Mouse (Mus musculus) intestine, postnatal 0 days (tissue): ENCODE measurements around the gene Ndufb7. TPM values are rescaled to one million over a fixed set of nuclear protein-coding genes. Genes with fewer than 3 reads are reported as not detected.

Experiments used
- ATAC-seq: fragments of 200-750 bp; cut with Nextera tagmentation; 2 replicates; pipeline ENCODE4 v1.8.0; 2017; ENCODE audit warnings: mild to moderate bottlenecking, moderate TSS enrichment, moderate library complexity
- H3K27ac ChIP-seq: fragments of 300-500 bp; sonication (generic); 2 replicates; pipeline ENCODE4 v1.5.1; 2014; ENCODE audit warnings: mild to moderate bottlenecking, low read depth, low read length, moderate library complexity
- H3K27me3 ChIP-seq: fragments of 300-500 bp; sonication (generic); replicated peaks from 2 replicates; pipeline ENCODE4 v1.6.1; 2014; ENCODE audit warnings: low read length, mixed read lengths; ENCODE audit not compliant: control insufficient read depth, insufficient read depth
- H3K36me3 ChIP-seq: fragments of 300-500 bp; sonication (generic); 2 replicates; pipeline ENCODE4 v1.6.1; 2014; ENCODE audit warnings: mild to moderate bottlenecking, moderate library complexity; ENCODE audit not compliant: control insufficient read depth, insufficient read depth
- H3K4me1 ChIP-seq: fragments of 300-500 bp; sonication (generic); replicated peaks from 2 replicates; pipeline ENCODE4 v1.6.1; 2014; ENCODE audit warnings: antibody characterized with exemption, low read length, mixed read lengths; ENCODE audit not compliant: control insufficient read depth, insufficient read depth
- H3K4me2 ChIP-seq: fragments of 300-500 bp; sonication (generic); replicated peaks from 2 replicates; pipeline ENCODE4 v1.6.1; 2014; ENCODE audit warnings: low read depth, mild to moderate bottlenecking, moderate library complexity
- H3K4me3 ChIP-seq: fragments of 300-500 bp; sonication (generic); 2 replicates; pipeline ENCODE4 v1.5.1; 2014; ENCODE audit warnings: low read depth, low read length
- H3K9ac ChIP-seq: fragments of 300-500 bp; sonication (generic); 2 replicates; pipeline ENCODE4 v1.6.1; 2014; ENCODE audit warnings: mild to moderate bottlenecking, low read depth, low read length
- H3K9me3 ChIP-seq: fragments of 300-500 bp; sonication (generic); 2 replicates; pipeline ENCODE4 v1.6.1; 2016; ENCODE audit warnings: mixed run types; ENCODE audit not compliant: control insufficient read depth
- CTCF ChIP-seq: sonication (generic); IDR thresholded peaks from 2 replicates; pipeline ENCODE4 v1.5.1; 2016; ENCODE audit warnings: low read depth, mild to moderate bottlenecking, control low read depth, antibody characterized with exemption, moderate library complexity
- WGBS: fragments of 180-500 bp; shearing (Covaris S2); extraction: QIAGEN DNeasy Blood & Tissue Kit; methylation state at CpG from one replicate; pipeline ENCODE4 v1.1.7; 2014; 5-methylcytosine and 5-hydroxymethylcytosine counted together
- polyA plus RNA-seq: library from polyadenylated mRNA; unstranded; fragments of >200 nt; fragmentation: Nextera tagmentation; extraction: Ambion mirVana; gene quantifications from 2 replicates; pipeline ENCODE4 v1.2.1, GENCODE M21; 2015

The Ndufb7 gene
- polyA plus RNA-seq, 1 experiment from 2014 or later = 579 TPM

DNA sequence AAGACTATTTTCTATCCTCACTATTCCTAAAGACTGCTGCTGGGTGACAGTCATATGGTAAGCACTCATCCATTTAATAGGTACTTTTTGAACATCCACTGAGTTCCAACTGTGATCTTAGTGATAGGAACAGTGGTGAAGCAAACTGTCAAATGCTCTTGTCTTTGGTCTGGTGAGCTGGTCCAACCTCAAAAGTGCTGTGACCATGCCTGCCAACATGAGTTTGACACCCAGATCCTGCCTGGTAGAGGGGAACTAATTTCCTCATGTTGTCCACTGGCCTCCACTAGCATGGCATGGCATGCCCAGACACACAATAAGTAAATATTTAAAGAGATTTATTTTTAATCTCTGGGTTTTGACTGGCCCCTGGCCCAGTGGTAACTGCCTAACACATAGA lies 50.2 kb downstream of the Ndufb7 start:
- Histone ChIP-seq H3K4me3 (no peak overlapping the region), H3K9ac (no peak overlapping the region), H3K27ac (no peak overlapping the region), H3K9me3 (no peaks in the 10 kb centered on the region), H3K4me2 (no peak overlapping the region), H3K4me1 (no peaks in the 10 kb centered on the region), H3K27me3 (no peaks in the 10 kb centered on the region), H3K36me3 (peaks cover 17% of the 10 kb centered on the region)
- TF ChIP-seq CTCF = no peak
- no peak for ATAC-seq

DNA sequence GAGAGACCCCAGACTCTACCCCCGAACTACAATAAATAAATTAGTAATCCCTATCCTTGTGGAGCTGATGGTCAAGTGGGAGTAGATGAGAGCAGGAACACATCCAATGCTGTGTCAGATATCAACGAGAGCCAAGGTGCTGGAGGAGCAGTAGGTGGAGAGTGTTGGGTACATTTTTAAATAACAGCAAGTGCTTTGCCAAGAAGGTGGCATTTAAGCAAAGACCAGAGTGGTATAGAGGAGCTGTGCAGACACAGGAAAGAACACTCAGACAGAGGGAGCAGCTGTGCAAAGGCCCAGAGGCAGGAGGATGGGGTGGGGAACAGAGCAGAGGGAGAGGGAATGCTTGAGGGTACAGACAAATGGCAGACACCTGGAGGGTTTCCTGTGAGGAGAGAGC lies 50.6 kb downstream of the Ndufb7 start:
- no peaks in the 10 kb centered on the region for H3K9me3 ChIP-seq
- ATAC-seq = no peak
- H3K4me1 ChIP-seq = no peaks in the 10 kb centered on the region
- no peak for TF ChIP-seq CTCF
- H3K9ac ChIP-seq = no peak overlapping the region
- WGBS = 91% methylated on average over 2 of the region's 2 CpGs
- H3K36me3 ChIP-seq = peaks cover 13% of the 10 kb centered on the region
- no peak overlapping the region for H3K4me2 ChIP-seq
- H3K27ac ChIP-seq = no peak overlapping the region
- no peak overlapping the region for H3K4me3 ChIP-seq
- no peaks in the 10 kb centered on the region for H3K27me3 ChIP-seq

DNA sequence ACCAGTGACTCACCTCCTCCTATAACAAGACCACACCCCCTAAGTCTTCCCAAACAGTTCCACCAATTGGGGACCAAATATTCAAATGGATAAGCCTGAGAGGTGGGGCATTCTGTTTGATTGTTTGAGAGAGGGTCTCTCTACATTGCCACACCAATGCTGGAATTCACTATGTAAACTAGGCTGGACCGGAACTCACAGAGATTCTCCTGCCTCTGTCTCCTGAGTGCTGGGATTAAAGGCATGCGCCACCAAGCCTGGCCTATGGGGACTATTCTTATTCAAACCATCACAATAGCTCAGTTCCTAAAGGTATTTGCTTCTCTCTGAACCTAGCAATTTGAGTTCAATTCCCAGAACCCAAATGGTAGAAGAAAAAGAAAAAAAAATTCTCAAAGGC lies 52.1 kb downstream of the Ndufb7 start:
- no peak for ATAC-seq
- H3K27me3 ChIP-seq = no peaks in the 10 kb centered on the region
- H3K4me2 ChIP-seq = no peak overlapping the region
- H3K9me3 ChIP-seq = no peaks in the 10 kb centered on the region
- no peak overlapping the region for H3K4me3 ChIP-seq
- WGBS = 93% methylated on average over 2 of the region's 2 CpGs
- H3K4me1 ChIP-seq = no peaks in the 10 kb centered on the region; the same call in 1 of the 2 replicates
- TF ChIP-seq CTCF = no peak
- no peak overlapping the region for H3K9ac ChIP-seq
- no peak overlapping the region for H3K27ac ChIP-seq
- no peaks in the 10 kb centered on the region for H3K36me3 ChIP-seq

DNA sequence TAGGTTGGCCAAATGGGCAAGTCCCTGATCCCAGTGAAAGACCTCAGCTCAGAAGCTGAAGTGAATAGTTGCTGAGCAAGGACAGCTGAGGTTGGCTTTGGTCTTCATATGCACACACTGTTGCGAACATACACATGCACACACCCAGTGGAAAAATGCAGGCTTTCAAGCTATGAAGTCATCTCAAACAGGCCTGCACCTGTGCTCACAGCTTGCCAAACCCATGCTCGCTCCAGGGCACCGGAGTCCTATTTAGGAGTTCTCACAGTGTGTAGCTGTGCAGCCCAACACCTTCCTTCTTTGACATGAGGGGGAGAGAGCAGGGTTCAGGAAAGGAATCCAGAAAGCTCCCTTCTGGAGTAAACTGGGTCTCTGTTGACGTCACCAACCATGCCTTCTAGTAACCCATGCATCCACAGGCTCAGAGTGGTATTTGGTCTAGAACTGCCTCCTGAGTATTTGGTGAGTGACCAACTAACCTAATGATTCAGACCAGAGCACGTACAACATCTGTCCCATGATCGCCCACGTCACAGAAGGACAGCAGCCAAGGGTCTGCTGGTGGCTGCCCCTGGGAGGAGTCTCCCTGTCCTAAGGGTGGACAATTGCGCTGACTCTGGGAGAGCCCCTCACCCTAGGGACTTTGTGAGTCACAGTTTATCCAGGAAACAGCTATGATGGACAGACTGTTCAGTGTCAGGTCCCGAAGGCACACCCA lies 53.3 kb downstream of the Ndufb7 start:
- H3K9ac ChIP-seq = no peak overlapping the region
- H3K9me3 ChIP-seq = no peaks in the 10 kb centered on the region
- H3K4me3 ChIP-seq = no peak overlapping the region
- H3K36me3 ChIP-seq = no peaks in the 10 kb centered on the region
- H3K27ac ChIP-seq = no peak overlapping the region
- H3K27me3 ChIP-seq = no peaks in the 10 kb centered on the region
- no peak overlapping the region for H3K4me2 ChIP-seq
- WGBS = 78% methylated on average over 9 of the region's 9 CpGs
- ATAC-seq = no peak
- no peaks in the 10 kb centered on the region; the same call in 1 of the 2 replicates for H3K4me1 ChIP-seq
- no peak for TF ChIP-seq CTCF

Other genes with a start within 250 kb of the Ndufb7 start
- 5.6 and 6.3 TPM in 2 replicates for gene Elmod2, start 234.2 kb upstream of the Ndufb7 start, polyA plus RNA-seq
- gene Mgat4d, start 218.2 kb upstream of the Ndufb7 start, polyA plus RNA-seq = not detected in 2 replicates
- 0.13 and 0.18 TPM in 2 replicates for gene Clgn, start 176.8 kb upstream of the Ndufb7 start, polyA plus RNA-seq
- 90.6 and 97.8 TPM in 2 replicates for gene Scoc, start 108.3 kb upstream of the Ndufb7 start, polyA plus RNA-seq
- not detected in 2 replicates for gene Olfr370, start 30.9 kb upstream of the Ndufb7 start, polyA plus RNA-seq
- 317 and 320 TPM in 2 replicates for gene Tecr, start 41.3 kb downstream of the Ndufb7 start, polyA plus RNA-seq
- gene Dnajb1, start 41.5 kb downstream of the Ndufb7 start, polyA plus RNA-seq = 26.1 and 28.8 TPM in 2 replicates
- 76.1 and 79.3 TPM in 2 replicates for gene Gipc1, start 86.0 kb downstream of the Ndufb7 start, polyA plus RNA-seq
- 1.1 and 1.2 TPM in 2 replicates for gene Ptger1, start 100.0 kb downstream of the Ndufb7 start, polyA plus RNA-seq
- gene Pkn1, start 132.5 kb downstream of the Ndufb7 start, polyA plus RNA-seq = 37.0 and 40.2 TPM in 2 replicates
- 69.8 and 75.5 TPM in 2 replicates for gene Ddx39, start 148.5 kb downstream of the Ndufb7 start, polyA plus RNA-seq
- gene Adgre5, start 174.7 kb downstream of the Ndufb7 start, polyA plus RNA-seq = 17.2 and 17.6 TPM in 2 replicates